In the genomic region with DNA sequence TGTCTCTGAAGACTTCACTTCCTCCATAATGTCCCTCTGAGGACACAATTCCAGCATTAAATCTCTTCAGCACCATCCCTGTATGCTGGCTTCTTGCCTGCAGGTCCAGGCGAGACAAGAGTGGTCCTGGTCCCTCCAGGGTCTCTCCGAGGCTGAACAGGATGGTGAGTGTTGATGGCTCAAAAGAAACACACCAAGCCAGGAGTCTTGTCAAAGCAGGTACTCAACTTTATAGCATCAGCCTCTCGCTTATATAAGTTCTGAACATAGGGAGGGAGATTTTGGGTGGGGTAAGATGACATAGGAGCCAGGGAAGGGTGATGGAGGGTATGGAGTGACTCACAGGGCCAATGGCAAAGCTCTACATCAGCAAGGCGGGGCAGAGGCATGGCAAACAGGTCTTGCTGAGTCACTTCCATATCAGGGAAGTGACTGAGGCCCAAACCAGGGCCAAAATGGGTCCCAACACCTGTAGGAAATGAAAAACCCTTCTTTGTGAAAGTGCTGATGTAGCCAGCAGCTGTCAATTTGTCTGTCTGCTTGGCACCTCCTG, we compare ENCODE assay signal across 21 mouse cellular contexts.
DNase-seq lines count a peak whose midpoint lies in the region; ATAC-seq and TF ChIP-seq lines count a peak whose summit lies in the region.
"Had no signal": no experiment of that assay in that cellular context is flagged by ENCODE, and none has a peak within 500 bp of the region (broad histone marks: within the 10 kb centered on the region; RNA-seq: fewer than 3 reads in every experiment).

No protein-coding gene starts in this region.

- H3K4me3 ChIP-seq in midbrain, embryonic 16.5 days (ENCODE audit: low read depth, low read length) = no peak overlapping the region
- H3K4me3 ChIP-seq in midbrain, embryonic 10.5 days = no peak overlapping the region
- peak overlapping the region; percentile 2 to 64 (median 37) for H3K4me3 ChIP-seq in CH12.LX (replicated peaks in 1 of 3; ENCODE audit: low read depth in 2 of 3, low read length in 2 of 3, poor library complexity in 1 of 3)
- no peak overlapping the region for H3K4me3 ChIP-seq in hindbrain, postnatal 0 days (ENCODE audit: low read length)
- H3K4me3 ChIP-seq: embryonic facial prominence, embryonic 10.5 days; embryonic facial prominence, embryonic 12.5 days; forebrain, embryonic 13.5 days; forebrain, embryonic 15.5 days had no signal

- no peak for TF ChIP-seq CTCF in CH12.LX (conservative IDR thresholded peaks at IDR 0.05 in 1 of 2, IDR thresholded peaks at IDR 0.05 in 1 of 2; ENCODE audit: low read depth in 2 of 2, low read length in 2 of 2)
- TF ChIP-seq CTCF in hindbrain, postnatal 0 days (IDR thresholded peaks at IDR 0.05; ENCODE audit: low read depth) = no peak

- no peaks in the 10 kb centered on the region for H3K79me2 ChIP-seq in CH12.LX (replicated peaks; ENCODE audit: control insufficient read depth, extremely low read depth, insufficient read depth, poor library complexity, severe bottlenecking)

- peak; percentile 73 for TF ChIP-seq POLR2A in CH12.LX (IDR thresholded peaks at IDR 0.05; ENCODE audit: low read depth, low read length)

- ATAC-seq in midbrain, embryonic 16.5 days = no peak
- no peak for ATAC-seq in hindbrain, postnatal 0 days
- ATAC-seq: CD4-positive, CD25-positive, alpha-beta regulatory T cell, adult 4 months; forebrain, embryonic 13.5 days; forebrain, embryonic 15.5 days; forebrain, postnatal 0 days had no signal

- no peak for TF ChIP-seq EP300 in CH12.LX (IDR thresholded peaks at IDR 0.05; ENCODE audit: low read length)

- in situ Hi-C loops in CH12.LX (cut with MboI; ENCODE audit: low pct_ligation_motif_present, low pct_unique_long_range_greater_than_20kb, low sequenced_read_pairs) = no loop called here

- H3K36me3 ChIP-seq in midbrain, embryonic 16.5 days (ENCODE audit: control insufficient read depth, insufficient read depth, low read length) = no peaks in the 10 kb centered on the region
- no peaks in the 10 kb centered on the region for H3K36me3 ChIP-seq in midbrain, embryonic 10.5 days
- peaks cover 0 to 31% of the 10 kb centered on the region in 2 experiments for H3K36me3 ChIP-seq in CH12.LX (replicated peaks in 1 of 2; ENCODE audit: control insufficient read depth in 1 of 2, insufficient read depth in 1 of 2, low read length in 1 of 2)
- no peaks in the 10 kb centered on the region for H3K36me3 ChIP-seq in hindbrain, postnatal 0 days (ENCODE audit: insufficient read depth, low read length)
- H3K36me3 ChIP-seq: embryonic facial prominence, embryonic 10.5 days; embryonic facial prominence, embryonic 12.5 days; forebrain, embryonic 15.5 days had no signal

- dilution Hi-C loops in CH12.LX (cut with MboI; ENCODE audit: extremely low pct_ligation_motif_present, extremely low pct_unique_long_range_greater_than_20kb, low sequenced_read_pairs) = no loop called here

- H3K9me3 ChIP-seq in midbrain, embryonic 16.5 days (replicated peaks; ENCODE audit: control insufficient read depth, low read length, poor library complexity, severe bottlenecking) = no peaks in the 10 kb centered on the region
- no peaks in the 10 kb centered on the region for H3K9me3 ChIP-seq in midbrain, embryonic 10.5 days (replicated peaks)
- H3K9me3 ChIP-seq in CH12.LX (replicated peaks; ENCODE audit: low read length) = no peaks in the 10 kb centered on the region
- H3K9me3 ChIP-seq in hindbrain, postnatal 0 days (ENCODE audit: low read length) = no peaks in the 10 kb centered on the region
- H3K9me3 ChIP-seq: embryonic facial prominence, embryonic 10.5 days; embryonic facial prominence, embryonic 12.5 days; forebrain, embryonic 13.5 days; forebrain, embryonic 15.5 days had no signal

- DNase-seq in midbrain, embryonic 10.5 days (ENCODE audit: low spot score) = no peak
- DNase-seq in thymus, postnatal 4 days = peak; percentile 11
- no peak for DNase-seq in thymus, adult 18-20 months
- DNase-seq in CH12.LX (ENCODE audit: extremely low read depth) = peak; percentile 84
- no peak for DNase-seq in hindbrain, postnatal 0 days (ENCODE audit: low spot score)
- DNase-seq in heart, adult 9 months (ENCODE audit: low spot score in 2 of 2) = no peak
- DNase-seq: adrenal gland, adult 2 months; adrenal gland, postnatal 10 days; adrenal gland, postnatal 25 days; B cell, adult 2 months; cerebellum, adult 11-12 months; cerebellum, adult 2 months; cerebellum, adult 9-10 months; cerebellum, postnatal 25 days; forebrain, postnatal 0 days had no signal

- H3K27ac ChIP-seq in midbrain, embryonic 16.5 days (ENCODE audit: low read length) = 0 out of 2 replicates have a peak overlapping the region, but pooled peaks have one; percentile 37
- H3K27ac ChIP-seq in midbrain, embryonic 10.5 days (replicated peaks) = no peak overlapping the region
- no peak overlapping the region; the same call in 1 of the 2 replicates for H3K27ac ChIP-seq in CH12.LX (ENCODE audit: insufficient read depth, low read depth)
- no peak overlapping the region for H3K27ac ChIP-seq in hindbrain, postnatal 0 days
- H3K27ac ChIP-seq: embryonic facial prominence, embryonic 10.5 days; embryonic facial prominence, embryonic 12.5 days; forebrain, embryonic 13.5 days; forebrain, embryonic 15.5 days had no signal

- 83% methylated on average over 4 of the region's 4 CpGs for WGBS in midbrain, embryonic 16.5 days
- 87% methylated on average over 4 of the region's 4 CpGs for WGBS in midbrain, embryonic 10.5 days
- 96% methylated on average over 4 of the region's 4 CpGs for WGBS in hindbrain, postnatal 0 days

- TF ChIP-seq RAD21 in CH12.LX (IDR thresholded peaks at IDR 0.05; ENCODE audit: low read depth, low read length) = no peak

- H3K27me3 ChIP-seq in midbrain, embryonic 16.5 days (ENCODE audit: control insufficient read depth, insufficient read depth, low read depth, low read length) = no peaks in the 10 kb centered on the region
- no peaks in the 10 kb centered on the region for H3K27me3 ChIP-seq in midbrain, embryonic 10.5 days (ENCODE audit: low read depth, poor library complexity, severe bottlenecking)
- no peaks in the 10 kb centered on the region for H3K27me3 ChIP-seq in CH12.LX (replicated peaks)
- H3K27me3 ChIP-seq in hindbrain, postnatal 0 days (ENCODE audit: insufficient read depth, low read length) = no peaks in the 10 kb centered on the region
- H3K27me3 ChIP-seq: embryonic facial prominence, embryonic 12.5 days; forebrain, embryonic 13.5 days; forebrain, embryonic 15.5 days had no signal

- H3K4me1 ChIP-seq in midbrain, embryonic 16.5 days (ENCODE audit: control insufficient read depth, insufficient read depth, low read length) = peaks cover 9% of the 10 kb centered on the region
- H3K4me1 ChIP-seq in midbrain, embryonic 10.5 days = peaks cover 21% of the 10 kb centered on the region
- peaks cover 4 to 63% of the 10 kb centered on the region in 2 experiments for H3K4me1 ChIP-seq in CH12.LX (ENCODE audit: control insufficient read depth in 1 of 2, insufficient read depth in 2 of 2)
- H3K4me1 ChIP-seq in hindbrain, postnatal 0 days (ENCODE audit: insufficient read depth, low read length) = peaks cover 5% of the 10 kb centered on the region

- H3K9ac ChIP-seq in midbrain, embryonic 16.5 days (ENCODE audit: low read depth, low read length) = no peak overlapping the region
- peak overlapping the region; percentile 53; the same call in 1 of the 2 replicates for H3K9ac ChIP-seq in CH12.LX (ENCODE audit: insufficient read depth, low read depth)
- no peak overlapping the region for H3K9ac ChIP-seq in hindbrain, postnatal 0 days (replicated peaks; ENCODE audit: low read length)
- H3K9ac ChIP-seq: embryonic facial prominence, embryonic 12.5 days; forebrain, embryonic 13.5 days; forebrain, embryonic 15.5 days; forebrain, postnatal 0 days had no signal

- no peak overlapping the region for H3K4me2 ChIP-seq in midbrain, embryonic 16.5 days (ENCODE audit: low read length)
- H3K4me2 ChIP-seq in CH12.LX (ENCODE audit: insufficient read depth, low read depth, poor library complexity, severe bottlenecking) = peak overlapping the region; percentile 43
- no peak overlapping the region for H3K4me2 ChIP-seq in hindbrain, postnatal 0 days (ENCODE audit: low read depth, low read length)
- H3K4me2 ChIP-seq: embryonic facial prominence, embryonic 12.5 days; forebrain, embryonic 13.5 days; forebrain, embryonic 15.5 days had no signal

TF ChIP-seq in CH12.LX, 34 proteins besides CTCF, POLR2A, EP300 and RAD21:
- TF ChIP-seq SMC3 (IDR thresholded peaks at IDR 0.05; ENCODE audit: low read depth, low read length) = no peak
- 0 out of 2 replicates have a peak, but pooled peaks have one; percentile 48 for TF ChIP-seq TCF12 (IDR thresholded peaks at IDR 0.05; ENCODE audit: low read depth, low read length)
- peak; percentile 94 for TF ChIP-seq TBP (conservative IDR thresholded peaks at IDR 0.05; ENCODE audit: low read depth, low read length)
- 0 out of 2 replicates have a peak, but pooled peaks have one; percentile 14 for TF ChIP-seq ELF1 (IDR thresholded peaks at IDR 0.05; ENCODE audit: low read depth, low read length)
- peak; percentile 61 for TF ChIP-seq NELFE (IDR thresholded peaks at IDR 0.05; ENCODE audit: low read depth, low read length)
- 0 out of 2 replicates have a peak, but pooled peaks have one; percentile 36 for TF ChIP-seq MXI1 (IDR thresholded peaks at IDR 0.05; ENCODE audit: low read depth, low read length)
- TF ChIP-seq MAFK (IDR thresholded peaks at IDR 0.05; ENCODE audit: insufficient replicate concordance, low read length) = peak; percentile 80
- no peak for TF ChIP-seq SIN3A (IDR thresholded peaks at IDR 0.05; ENCODE audit: low read length)
- 0 out of 2 replicates have a peak, but pooled peaks have one; percentile 33 for TF ChIP-seq ETS1 (conservative IDR thresholded peaks at IDR 0.05; ENCODE audit: low read depth, low read length)
- TF ChIP-seq MEF2A (IDR thresholded peaks at IDR 0.05; ENCODE audit: borderline replicate concordance, low read depth, low read length) = 0 out of 2 replicates have a peak, but pooled peaks have one; percentile 41

Comparison
In these comparisons a context has a peak if more than half of its experiments do, and no peak if none do; other contexts are left out.
1. DNase-seq: peak in thymus, postnatal 4 days (single experiment) and CH12.LX (single experiment); none in midbrain, embryonic 10.5 days (single experiment), thymus, adult 18-20 months (0 of 2), hindbrain, postnatal 0 days (single experiment) and heart, adult 9 months (0 of 2).
2. H3K4me3 ChIP-seq: peak in CH12.LX (3 of 3); none in midbrain, embryonic 16.5 days (single experiment), midbrain, embryonic 10.5 days (single experiment) and hindbrain, postnatal 0 days (single experiment).